Mouse (Mus musculus) MEL (cell line): ENCODE results near the gene Aym1. TPM values are rescaled to one million over a fixed set of nuclear protein-coding genes. Genes with fewer than 3 reads are reported as not detected.

Source experiments
- DNase-seq: peaks from one replicate; pipeline ENCODE4 v3.0.0; 2011; ENCODE audit warnings: low read depth, low spot score
- H3K27ac ChIP-seq: 2 replicates; pipeline ENCODE4 v1.5.1; 2012; ENCODE audit warnings: low read depth, mild to moderate bottlenecking, control low read depth, low read length, moderate library complexity; ENCODE audit not compliant: control insufficient read depth
- H3K27me3 ChIP-seq, 2 experiments: fragments of 150-350 bp in 1 of 2; sonication (generic) in 1 of 2; 2 replicates each; pipeline ENCODE4 v1.6.1; 2012; ENCODE audit warnings: low read length in 2 of 2, mild to moderate bottlenecking in 2 of 2, improper control_type of control experiment in 1 of 2, moderate library complexity in 1 of 2; ENCODE audit not compliant: insufficient read depth in 2 of 2, control insufficient read depth in 1 of 2
- H3K36me3 ChIP-seq, 2 experiments: 2 replicates each; pipeline ENCODE4 v1.6.1; 2012 to 2014; ENCODE audit warnings: low read length in 2 of 2, improper control_type of control experiment in 1 of 2, inconsistent platforms in 1 of 2, mild to moderate bottlenecking in 1 of 2; ENCODE audit not compliant: insufficient read depth in 2 of 2, control insufficient read depth in 1 of 2
- H3K4me1 ChIP-seq, 2 experiments: fragments of 150-350 bp in 1 of 2; sonication (generic) in 1 of 2; 2 replicates each; pipeline ENCODE4 v1.6.1; 2012; ENCODE audit warnings: low read length in 2 of 2, improper control_type of control experiment in 1 of 2, mild to moderate bottlenecking in 1 of 2; ENCODE audit not compliant: insufficient read depth in 2 of 2, control insufficient read depth in 1 of 2
- H3K4me3 ChIP-seq, 2 experiments: fragments of 150-350 bp in 1 of 2; sonication (generic) in 1 of 2; 2 replicates each; pipeline ENCODE4 v1.5.1; 2012; ENCODE audit warnings: low read depth in 2 of 2, low read length in 2 of 2, mild to moderate bottlenecking in 2 of 2, moderate library complexity in 2 of 2, control low read depth in 1 of 2, improper control_type of control experiment in 1 of 2; ENCODE audit not compliant: control insufficient read depth in 1 of 2, insufficient read depth in 1 of 2
- H3K79me2 ChIP-seq: 2 replicates; pipeline ENCODE4 v1.6.1; 2012; ENCODE audit warnings: mild to moderate bottlenecking, low read length, moderate library complexity; ENCODE audit not compliant: control insufficient read depth, poor library complexity, insufficient read depth
- H3K9ac ChIP-seq: 2 replicates; pipeline ENCODE4 v1.6.1; 2012; ENCODE audit warnings: low read depth, mild to moderate bottlenecking, control low read depth, low read length, moderate library complexity; ENCODE audit not compliant: control insufficient read depth, poor library complexity, severe bottlenecking
- H3K9me3 ChIP-seq: fragments of 150-350 bp; sonication (generic); replicated peaks from 2 replicates; pipeline ENCODE4 v1.6.1; 2012; ENCODE audit warnings: mild to moderate bottlenecking, low read length, improper control_type of control experiment, moderate library complexity; ENCODE audit not compliant: insufficient read depth
- CHD1 ChIP-seq: IDR thresholded peaks from 2 replicates; pipeline ENCODE4 v1.6.1; 2012; ENCODE audit warnings: low read depth, mild to moderate bottlenecking, inconsistent platforms, low read length, improper control_type of control experiment
- CHD2 ChIP-seq: IDR thresholded peaks from 2 replicates; pipeline ENCODE4 v1.6.1; 2011; ENCODE audit warnings: low read length, improper control_type of control experiment
- CTCF ChIP-seq, 3 experiments: IDR thresholded peaks in 2 of 3; conservative IDR thresholded peaks in 1 of 3; 2 replicates each; pipeline ENCODE4 v1.5.1; 2011 to 2012; ENCODE audit warnings: low read length in 3 of 3, low read depth in 2 of 3, mild to moderate bottlenecking in 2 of 3, improper control_type of control experiment in 1 of 3, inconsistent platforms in 1 of 3, mixed read lengths in 1 of 3, moderate library complexity in 1 of 3; ENCODE audit not compliant: control insufficient read depth in 1 of 3, insufficient read depth in 1 of 3, poor library complexity in 1 of 3, severe bottlenecking in 1 of 3
- E2F4 ChIP-seq: IDR thresholded peaks from 2 replicates; pipeline ENCODE4 v1.6.1; 2011; ENCODE audit warnings: low read depth, low read length, improper control_type of control experiment, borderline replicate concordance
- ELF1 ChIP-seq: IDR thresholded peaks from 2 replicates; pipeline ENCODE4 v1.6.1; 2014; ENCODE audit warnings: low read depth, mild to moderate bottlenecking, inconsistent platforms, low read length, improper control_type of control experiment, moderate library complexity
- GATA1 ChIP-seq: IDR thresholded peaks from 2 replicates; pipeline ENCODE4 v1.6.1; 2011; ENCODE audit warnings: low read depth, low read length, improper control_type of control experiment
- JUND ChIP-seq: IDR thresholded peaks from 2 replicates; pipeline ENCODE4 v1.6.1; 2011; ENCODE audit warnings: low read depth, mild to moderate bottlenecking, improper control_type of control experiment, low read length
- KAT2A ChIP-seq: conservative IDR thresholded peaks from 2 replicates; pipeline ENCODE4 v1.6.1; 2012; ENCODE audit warnings: low read depth, low read length, improper control_type of control experiment, inconsistent platforms
- MAZ ChIP-seq: IDR thresholded peaks from 2 replicates; pipeline ENCODE4 v1.6.1; 2012; ENCODE audit warnings: low read depth, mild to moderate bottlenecking, inconsistent platforms, low read length, improper control_type of control experiment
- NELFE ChIP-seq: IDR thresholded peaks from 2 replicates; pipeline ENCODE4 v1.6.1; 2011; ENCODE audit warnings: low read depth, low read length, improper control_type of control experiment
- USF2 ChIP-seq, 2 experiments: IDR thresholded peaks; 2 replicates each; pipeline ENCODE4 v1.6.1; 2011 to 2012; ENCODE audit warnings: improper control_type of control experiment in 2 of 2, low read length in 2 of 2, borderline replicate concordance in 1 of 2, inconsistent platforms in 1 of 2, low read depth in 1 of 2, mild to moderate bottlenecking in 1 of 2; ENCODE audit not compliant: insufficient read depth in 1 of 2
- ZC3H11A ChIP-seq: IDR thresholded peaks from 2 replicates; pipeline ENCODE4 v1.6.1; 2012; ENCODE audit warnings: low read depth, mild to moderate bottlenecking, inconsistent platforms, low read length, improper control_type of control experiment
- ZKSCAN1 ChIP-seq: IDR thresholded peaks from 2 replicates; pipeline ENCODE4 v1.6.1; 2012; ENCODE audit warnings: low read depth, mild to moderate bottlenecking, inconsistent platforms, low read length, improper control_type of control experiment, moderate library complexity
- polyA plus RNA-seq, 2 experiments: library from polyadenylated mRNA; stranded (reverse) in 1 of 2; unstranded in 1 of 2; fragments of >175 nt in 1 of 2; fragments of >200 nt in 1 of 2; gene quantifications; 2 replicates each; pipeline versions ENCODE4 v1.2.1 to v1.2.4; 2012; ENCODE audit warnings: low replicate concordance in 2 of 2, low read depth in 1 of 2; ENCODE audit not compliant: insufficient read length in 2 of 2, insufficient read depth in 1 of 2, missing spikeins in 1 of 2
- total RNA-seq: library from RNA; depleted of rRNA; stranded (reverse); fragments of 300-350 nt; gene quantifications from 2 replicates; pipeline ENCODE4 v1.2.3, GENCODE M21; 2012; rRNA removed

The Aym1 gene
- total RNA-seq (not detected in 2 replicates), polyA plus RNA-seq (not detected)

DNA sequence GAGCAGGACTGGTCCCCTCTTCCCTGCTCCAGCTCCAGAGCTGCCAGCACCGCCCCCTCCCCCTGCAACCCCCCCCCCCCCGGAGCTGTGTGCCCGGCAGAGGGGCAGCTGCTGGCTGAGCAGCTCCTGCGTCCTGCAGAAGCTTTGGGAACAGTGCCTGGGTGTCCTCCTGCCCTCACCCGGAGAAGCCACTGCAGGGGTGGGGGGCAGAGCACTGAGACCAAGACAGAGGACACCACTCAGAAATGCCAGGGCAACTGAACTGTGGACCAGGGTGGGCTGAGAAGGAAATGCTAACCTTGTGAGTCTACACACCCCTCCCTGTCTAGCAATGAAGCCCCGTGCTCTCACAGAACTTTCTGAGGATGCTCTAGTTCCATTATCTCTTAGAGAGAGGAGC is at the start of gene Aym1:
Gene Aym1, plus strand, starts transcription at position 109 of the 400 bp plus-strand sequence.
- no peaks in the 10 kb centered on the region for H3K36me3 ChIP-seq
- H3K27me3 ChIP-seq: no peaks in the 10 kb centered on the region
- TF ChIP-seq E2F4 (no peak), CHD1 (no peak), JUND (no peak)
- DNase-seq: no peak
- H3K4me1 ChIP-seq: no peaks in the 10 kb centered on the region
- H3K9me3 ChIP-seq: no peaks in the 10 kb centered on the region
- H3K9ac ChIP-seq: no peak within 1 kb of the TSS
- H3K79me2 ChIP-seq: no peaks in the 10 kb centered on the region
- no peak within 1 kb of the TSS for H3K27ac ChIP-seq
- no peak within 1 kb of the TSS for H3K4me3 ChIP-seq

- H3K36me3 ChIP-seq: no peaks in the 10 kb centered on the region
- TF ChIP-seq ELF1 (no peak), GATA1 (no peak), CHD2 (no peak), USF2 (IDR thresholded peaks at IDR 0.05; ENCODE audit: borderline replicate concordance in 1 of 2, insufficient read depth in 1 of 2, low read depth in 1 of 2, low read length in 2 of 2) (no peak), NELFE (no peak)
- TF ChIP-seq, all 39 proteins: peak for 0
- Histone ChIP-seq H3K79me2 (no peaks in the 10 kb centered on the region), H3K27ac (no peak overlapping the region), H3K4me3 (no peak overlapping the region), H3K9ac (no peak overlapping the region), H3K9me3 (no peaks in the 10 kb centered on the region), H3K4me1 (no peaks in the 10 kb centered on the region), H3K27me3 (no peaks in the 10 kb centered on the region)
- no peak for DNase-seq
Measured at GRCm38 (mm10) chr5:113309491-113310376, 47.4 kb upstream of the Aym1 start.

DNA sequence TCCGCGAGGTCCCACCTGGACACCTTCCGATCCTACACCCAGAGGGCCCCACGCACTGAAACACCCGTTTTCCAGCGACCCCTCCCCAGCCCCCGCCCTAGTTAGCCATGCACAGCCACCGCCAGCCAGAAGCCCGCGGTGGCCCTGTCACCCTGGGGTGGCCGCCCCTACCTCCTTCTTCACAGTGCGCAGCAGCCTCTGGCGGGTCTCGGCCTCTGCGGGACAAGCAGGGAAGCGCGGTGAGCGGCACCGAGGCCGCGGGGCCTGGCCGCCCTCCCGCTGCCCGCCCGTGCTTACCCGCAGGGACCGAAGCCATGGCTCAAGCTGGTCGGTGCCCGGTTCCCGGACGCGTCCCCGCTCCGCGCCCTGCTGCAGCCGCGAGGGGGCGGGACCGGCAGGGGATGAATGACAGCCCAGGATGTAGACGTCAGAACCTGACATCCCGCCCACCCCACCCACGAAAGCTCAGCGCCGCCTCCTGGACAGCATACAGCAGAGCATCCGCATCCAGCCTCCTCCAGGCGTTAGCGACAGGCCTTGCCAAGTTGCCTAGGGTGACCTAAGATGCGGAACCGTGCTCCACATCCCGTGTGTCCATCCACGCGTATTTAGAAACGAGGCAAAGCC is 46.6 kb upstream of the Aym1 start, which contains the start of gene Sgsm1:
Gene Sgsm1, minus strand, starts transcription at position 410 of the 627 bp plus-strand sequence.
- Histone ChIP-seq H3K4me3 (no peak within 1 kb of the TSS), H3K27ac (no peak within 1 kb of the TSS), H3K9me3 (no peaks in the 10 kb centered on the region), H3K36me3 (no peaks in the 10 kb centered on the region), H3K79me2 (no peaks in the 10 kb centered on the region)
- no peak for TF ChIP-seq ZC3H11A
- TF ChIP-seq ZKSCAN1: no peak
- no peak for TF ChIP-seq CTCF (IDR thresholded peaks at IDR 0.05 in 2 of 3, conservative IDR thresholded peaks at IDR 0.05 in 1 of 3; ENCODE audit: control insufficient read depth in 1 of 3, insufficient read depth in 1 of 3, low read depth in 2 of 3, low read length in 3 of 3, poor library complexity in 1 of 3, severe bottlenecking in 1 of 3)
- TF ChIP-seq MAZ: no peak
- TF ChIP-seq KAT2A: no peak
- TF ChIP-seq, all 39 proteins: peak for 0
- no peak for DNase-seq
- Histone ChIP-seq H3K9ac (no peak within 1 kb of the TSS), H3K4me1 (no peaks in the 10 kb centered on the region), H3K27me3 (no peaks in the 10 kb centered on the region)
